Mouse (Mus musculus) R1 (cell line): Measurements from ENCODE around the gene Spns3.

Experiments used
- DNase-seq: peaks from one replicate; pipeline ENCODE4 v3.0.0-alpha.2; 2018; ENCODE audit warnings: low read depth, low spot score

Spns3 gene

GRCm38 (mm10) chr11:72453105-72453953 lies 97.0 kb downstream of the Spns3 start:
- DNase-seq = no peak

DNA sequence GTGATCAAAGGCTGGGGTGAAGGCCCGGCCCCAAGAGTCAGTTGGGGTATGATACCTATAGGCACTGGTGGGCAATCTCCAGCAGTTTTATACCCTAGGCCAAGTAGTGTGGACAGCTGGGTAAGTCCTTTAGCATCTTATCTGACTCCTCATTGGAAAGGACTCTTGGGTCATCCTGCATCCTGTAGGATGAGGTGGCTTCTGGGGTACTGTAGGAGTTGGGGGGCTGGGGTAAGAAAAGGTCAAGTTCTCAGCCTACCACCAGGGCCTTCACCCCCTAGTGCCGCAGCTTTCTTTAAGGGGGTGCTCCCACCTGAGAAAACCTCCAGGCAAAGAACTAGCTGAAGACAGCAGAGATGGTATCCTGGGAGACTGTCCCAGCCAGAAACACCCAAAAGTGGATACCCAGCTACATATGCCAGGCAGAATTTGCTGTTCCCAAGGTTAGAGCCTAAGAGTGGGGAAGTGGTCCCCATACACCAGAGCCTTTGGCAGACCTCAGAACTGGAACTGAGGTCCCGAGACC lies 98.1 kb downstream of the Spns3 start:
- DNase-seq = no peak

GRCm38 (mm10) chr11:72447475-72447874 lies 102.8 kb downstream of the Spns3 start:
- peak; percentile 72 for DNase-seq

- DNase-seq = peak; percentile 91
These were observed 103.8 kb downstream of the Spns3 start for GRCm38 (mm10) chr11:72446311-72447105.
